Mouse (Mus musculus): ENCODE data around the gene Sgo1.

Sgo1 gene

GRCm38 (mm10) chr17:53650251-53650661 lies 38.9 kb downstream of the Sgo1 start:
- peak; percentile 89 for DNase-seq (ENCODE audit: low read depth)

DNA sequence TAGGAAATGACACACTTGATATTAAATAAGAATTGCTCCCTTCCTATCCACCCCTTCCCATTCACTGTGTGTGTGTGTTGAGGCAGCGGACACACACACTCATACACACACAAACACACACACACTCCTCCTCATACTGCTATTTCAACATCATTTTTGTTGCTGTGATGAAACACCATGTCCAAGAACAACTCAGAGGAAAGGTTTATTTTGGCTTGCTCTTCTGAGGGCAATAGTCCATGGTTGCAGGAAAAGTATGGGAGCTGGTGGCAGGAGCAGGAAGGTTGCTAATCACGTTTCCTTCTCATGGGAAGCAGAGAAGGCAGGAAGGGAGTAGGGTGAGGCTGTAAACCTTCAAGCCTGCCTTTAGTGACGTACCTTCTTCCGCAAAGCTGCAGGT lies 45.8 kb downstream of the Sgo1 start:
- peak; percentile 38 for DNase-seq (ENCODE audit: low read depth)

- no peak for DNase-seq (ENCODE audit: low read depth)
Measured at GRCm38 (mm10) chr17:53631344-53631743, 57.8 kb downstream of the Sgo1 start.

GRCm38 (mm10) chr17:53628131-53628530 lies 61.0 kb downstream of the Sgo1 start:
- no peak for DNase-seq (ENCODE audit: low read depth)

DNA sequence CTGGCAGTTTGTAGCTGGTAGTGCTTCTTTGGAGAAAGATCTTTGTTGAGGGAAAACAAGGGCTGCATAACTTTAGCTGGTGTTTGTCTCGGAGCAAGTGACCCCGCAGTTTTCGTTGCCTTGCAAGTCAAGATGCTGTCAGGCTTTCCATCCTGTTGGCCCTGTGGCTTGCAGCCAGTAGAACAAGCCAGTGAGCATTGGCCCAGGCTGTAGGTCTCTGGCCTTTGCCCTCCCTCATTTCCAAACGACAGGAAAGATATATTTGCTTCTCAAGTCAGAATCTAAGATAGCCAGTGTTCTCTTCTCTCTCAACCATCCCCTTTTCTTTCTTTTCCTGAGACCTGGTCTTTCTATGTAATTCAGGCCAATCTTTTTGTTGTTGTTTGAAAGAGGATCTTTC lies 61.6 kb downstream of the Sgo1 start:
- DNase-seq (ENCODE audit: low read depth), result no peak

GRCm38 (mm10) chr17:53626160-53626559 lies 63.0 kb downstream of the Sgo1 start:
- DNase-seq (ENCODE audit: low read depth), result no peak
